Mouse (Mus musculus): ENCODE data around the gene Ncs1. TPM values are rescaled to one million over a fixed set of nuclear protein-coding genes. Genes with fewer than 3 reads are reported as not detected.

The Ncs1 gene
- polyA plus RNA-seq, 1 experiment from 2014 or later = 1.1 TPM

DNA sequence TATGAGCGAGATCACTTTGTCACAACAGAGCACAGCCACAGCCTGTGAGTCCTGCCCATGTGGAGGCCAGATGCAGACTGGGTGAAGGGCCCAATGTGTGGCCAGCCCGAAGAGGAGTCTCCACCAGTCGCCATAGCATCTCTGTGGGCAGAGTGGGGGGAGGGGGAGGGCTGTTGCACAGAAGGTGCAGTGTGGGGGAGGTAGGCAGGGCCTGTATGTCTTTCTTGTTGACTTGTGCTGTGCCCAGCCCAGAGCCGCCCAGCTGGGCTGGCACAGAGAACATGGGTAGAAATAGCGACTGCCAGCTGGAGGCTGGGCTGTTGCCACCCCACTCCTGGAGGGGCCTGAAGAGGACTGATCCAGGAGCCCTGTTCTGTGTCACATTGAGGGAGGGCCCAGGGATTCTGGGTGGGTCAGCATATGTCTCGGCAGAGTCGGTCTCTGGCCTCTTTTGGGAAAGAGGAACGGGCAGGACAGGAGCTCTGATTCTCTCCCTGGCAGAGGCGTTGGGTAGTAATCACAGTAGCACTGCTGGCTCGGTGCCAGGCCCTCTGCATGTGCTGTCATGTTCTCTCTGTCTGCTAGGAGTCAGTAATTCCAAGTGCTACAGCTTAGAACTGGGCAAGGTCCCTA is 18.2 kb downstream of the Ncs1 start:
- Histone ChIP-seq H3K27me3 (ENCODE audit: control insufficient read depth, insufficient read depth, low read depth, low read length) (no peaks in the 10 kb centered on the region), H3K4me2 (ENCODE audit: low read depth, low read length) (no peak overlapping the region), H3K9ac (ENCODE audit: low read depth, low read length) (no peak overlapping the region), H3K4me3 (ENCODE audit: low read depth, low read length) (no peak overlapping the region), H3K27ac (ENCODE audit: low read length) (no peak overlapping the region), H3K4me1 (ENCODE audit: control insufficient read depth, low read depth, low read length) (no peaks in the 10 kb centered on the region; the same call in 1 of the 2 replicates), H3K36me3 (ENCODE audit: control insufficient read depth, insufficient read depth) (no peaks in the 10 kb centered on the region), H3K9me3 (replicated peaks; ENCODE audit: control insufficient read depth, low read length) (no peaks in the 10 kb centered on the region)
- no peak for ATAC-seq (ENCODE audit: low read depth)
- 48% methylated on average over 10 of the region's 10 CpGs for WGBS (ENCODE audit: insufficient replicate concordance)

DNA sequence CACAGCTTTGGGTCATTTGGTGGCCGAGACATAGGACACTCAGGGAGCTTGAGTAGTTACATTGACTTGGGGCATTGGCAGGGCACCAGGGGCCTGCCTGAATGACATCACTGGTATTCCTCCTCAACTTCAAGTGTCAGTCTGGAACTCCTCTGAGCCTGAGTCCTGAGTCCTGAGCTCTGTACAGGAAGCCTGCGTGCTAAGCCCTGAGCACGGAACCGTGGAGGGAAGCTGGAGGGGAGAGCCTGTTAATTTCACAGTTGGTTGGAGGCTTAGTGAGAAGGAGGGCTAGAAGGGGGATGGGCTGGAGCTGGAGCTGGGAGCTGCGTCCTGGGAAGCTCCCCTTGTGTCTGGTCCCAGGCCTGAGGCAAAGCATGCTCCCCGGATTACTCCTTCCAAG is 21.8 kb downstream of the Ncs1 start:
- Histone ChIP-seq H3K4me1 (ENCODE audit: control insufficient read depth, low read depth, low read length) (no peaks in the 10 kb centered on the region), H3K4me3 (ENCODE audit: low read depth, low read length) (no peak overlapping the region), H3K27ac (ENCODE audit: low read length) (no peak overlapping the region), H3K9ac (ENCODE audit: low read depth, low read length) (no peak overlapping the region), H3K4me2 (ENCODE audit: low read depth, low read length) (no peak overlapping the region), H3K9me3 (replicated peaks; ENCODE audit: control insufficient read depth, low read length) (no peaks in the 10 kb centered on the region), H3K27me3 (ENCODE audit: control insufficient read depth, insufficient read depth, low read depth, low read length) (no peaks in the 10 kb centered on the region), H3K36me3 (ENCODE audit: control insufficient read depth, insufficient read depth) (no peaks in the 10 kb centered on the region)
- 62% methylated on average over 6 of the region's 6 CpGs for WGBS (ENCODE audit: insufficient replicate concordance)
- ATAC-seq (ENCODE audit: low read depth) = no peak

DNA sequence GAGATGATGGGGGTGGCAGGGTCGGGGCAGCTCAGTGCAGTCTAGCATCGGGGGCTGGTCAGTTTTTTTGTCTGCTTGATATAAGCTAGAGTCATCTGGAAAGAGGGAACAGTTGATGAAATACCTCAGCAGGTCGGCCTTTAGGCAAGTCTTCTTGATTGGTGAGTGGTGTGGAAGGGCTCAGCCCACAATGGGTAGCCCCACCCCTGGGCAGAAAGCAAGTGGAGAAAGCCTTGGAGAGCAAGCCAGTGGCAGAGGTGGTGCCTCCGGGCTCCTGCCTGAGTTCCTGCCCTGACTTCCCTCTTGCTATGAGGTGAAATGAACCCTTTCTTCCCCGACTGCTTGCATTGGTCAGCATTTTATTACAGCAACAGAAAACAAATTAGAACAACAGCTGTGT is 23.0 kb downstream of the Ncs1 start:
- ATAC-seq (ENCODE audit: low read depth) = no peak
- Histone ChIP-seq H3K36me3 (ENCODE audit: control insufficient read depth, insufficient read depth) (no peaks in the 10 kb centered on the region), H3K9ac (ENCODE audit: low read depth, low read length) (no peak overlapping the region), H3K4me2 (ENCODE audit: low read depth, low read length) (no peak overlapping the region), H3K27me3 (ENCODE audit: control insufficient read depth, insufficient read depth, low read depth, low read length) (no peaks in the 10 kb centered on the region), H3K27ac (ENCODE audit: low read length) (no peak overlapping the region), H3K4me1 (ENCODE audit: control insufficient read depth, low read depth, low read length) (no peaks in the 10 kb centered on the region), H3K9me3 (replicated peaks; ENCODE audit: control insufficient read depth, low read length) (no peaks in the 10 kb centered on the region), H3K4me3 (ENCODE audit: low read depth, low read length) (no peak overlapping the region)
- 32% methylated on average over 5 of the region's 5 CpGs for WGBS (ENCODE audit: insufficient replicate concordance)

DNA sequence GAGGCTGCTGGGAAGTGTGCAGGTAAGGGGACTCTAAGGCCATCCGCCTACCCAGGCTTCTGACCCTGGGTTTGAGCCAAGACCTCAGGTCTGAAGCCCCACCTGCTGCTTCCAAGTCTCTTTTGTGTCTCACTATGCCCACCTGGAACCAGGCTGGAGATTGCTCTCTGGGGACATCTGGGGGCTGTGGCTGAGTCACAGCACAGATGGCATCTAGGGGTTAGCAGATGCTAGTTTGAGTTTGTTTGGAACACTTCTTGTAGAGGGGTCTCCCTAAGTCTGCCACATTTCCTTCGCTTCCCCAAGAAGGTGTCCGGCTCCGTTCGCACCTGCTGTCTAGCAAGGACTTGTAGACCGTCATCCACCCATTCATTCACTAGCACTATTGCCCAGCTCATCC is 23.6 kb downstream of the Ncs1 start:
- Histone ChIP-seq H3K36me3 (ENCODE audit: control insufficient read depth, insufficient read depth) (no peaks in the 10 kb centered on the region), H3K9ac (ENCODE audit: low read depth, low read length) (no peak overlapping the region), H3K9me3 (replicated peaks; ENCODE audit: control insufficient read depth, low read length) (no peaks in the 10 kb centered on the region), H3K4me3 (ENCODE audit: low read depth, low read length) (no peak overlapping the region), H3K4me1 (ENCODE audit: control insufficient read depth, low read depth, low read length) (no peaks in the 10 kb centered on the region), H3K27ac (ENCODE audit: low read length) (no peak overlapping the region), H3K4me2 (ENCODE audit: low read depth, low read length) (no peak overlapping the region), H3K27me3 (ENCODE audit: control insufficient read depth, insufficient read depth, low read depth, low read length) (no peaks in the 10 kb centered on the region)
- no peak for ATAC-seq (ENCODE audit: low read depth)
- 75% methylated on average over 6 of the region's 6 CpGs for WGBS (ENCODE audit: insufficient replicate concordance)

DNA sequence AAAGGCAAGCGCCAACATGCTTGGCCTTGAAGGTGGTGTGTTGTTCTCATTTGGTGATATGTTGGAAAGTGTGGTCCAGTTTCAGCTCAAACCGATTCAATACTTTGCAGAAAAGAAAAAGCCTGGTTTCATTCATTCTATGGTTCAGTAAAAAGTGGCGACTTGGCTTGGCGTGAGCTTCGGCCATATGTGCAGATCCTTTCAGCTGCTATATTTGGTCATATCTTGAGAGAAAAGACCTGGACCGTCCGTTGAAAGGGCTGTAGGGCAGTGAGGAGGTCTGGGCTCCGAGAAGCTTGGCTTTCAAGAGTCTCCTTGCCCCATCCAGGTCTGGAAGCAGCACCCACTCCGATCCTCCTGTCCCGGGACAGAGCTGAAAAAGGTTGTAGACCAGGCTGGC is 24.2 kb downstream of the Ncs1 start:
- 77% methylated on average over 10 of the region's 10 CpGs for WGBS (ENCODE audit: insufficient replicate concordance)

DNA sequence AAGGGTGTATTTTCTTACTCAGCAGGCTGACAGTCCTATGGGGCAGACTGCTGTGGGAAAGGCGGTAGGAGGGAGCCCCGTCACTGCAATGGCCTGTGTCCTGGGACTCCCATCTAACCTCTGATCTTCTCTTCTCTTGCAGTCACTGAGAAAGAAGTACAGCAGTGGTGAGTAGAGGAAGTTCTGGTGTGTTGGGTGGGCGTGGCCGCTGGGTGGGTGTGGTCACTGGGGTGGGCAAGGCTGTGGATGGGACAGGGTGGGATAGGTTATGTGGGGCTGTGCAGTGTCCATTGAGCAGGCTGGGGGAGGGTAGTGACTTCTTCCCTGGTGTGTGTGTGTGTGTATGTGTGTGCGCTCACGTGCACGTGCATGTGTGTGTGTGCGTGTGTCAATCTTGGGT is 24.8 kb downstream of the Ncs1 start:
- no peak overlapping the region for H3K27ac ChIP-seq (ENCODE audit: low read length)
- no peak overlapping the region for H3K4me3 ChIP-seq (ENCODE audit: low read depth, low read length)
- H3K27me3 ChIP-seq (ENCODE audit: control insufficient read depth, insufficient read depth, low read depth, low read length) = no peaks in the 10 kb centered on the region
- no peaks in the 10 kb centered on the region for H3K36me3 ChIP-seq (ENCODE audit: control insufficient read depth, insufficient read depth)
- no peaks in the 10 kb centered on the region for H3K4me1 ChIP-seq (ENCODE audit: control insufficient read depth, low read depth, low read length)
- no peak overlapping the region for H3K9ac ChIP-seq (ENCODE audit: low read depth, low read length)
- H3K4me2 ChIP-seq (ENCODE audit: low read depth, low read length) = no peak overlapping the region
- no peaks in the 10 kb centered on the region for H3K9me3 ChIP-seq (replicated peaks; ENCODE audit: control insufficient read depth, low read length)
- 73% methylated on average over 8 of the region's 8 CpGs for WGBS (ENCODE audit: insufficient replicate concordance)
- no peak for ATAC-seq (ENCODE audit: low read depth)

More for the DNA sequence above, 24.2 kb downstream of the Ncs1 start:
- Histone ChIP-seq H3K27me3 (ENCODE audit: control insufficient read depth, insufficient read depth, low read depth, low read length) (no peaks in the 10 kb centered on the region), H3K9ac (ENCODE audit: low read depth, low read length) (no peak overlapping the region), H3K9me3 (replicated peaks; ENCODE audit: control insufficient read depth, low read length) (no peaks in the 10 kb centered on the region), H3K4me1 (ENCODE audit: control insufficient read depth, low read depth, low read length) (no peaks in the 10 kb centered on the region), H3K36me3 (ENCODE audit: control insufficient read depth, insufficient read depth) (no peaks in the 10 kb centered on the region), H3K27ac (ENCODE audit: low read length) (no peak overlapping the region), H3K4me3 (ENCODE audit: low read depth, low read length) (no peak overlapping the region), H3K4me2 (ENCODE audit: low read depth, low read length) (no peak overlapping the region)
- no peak for ATAC-seq (ENCODE audit: low read depth)

DNA sequence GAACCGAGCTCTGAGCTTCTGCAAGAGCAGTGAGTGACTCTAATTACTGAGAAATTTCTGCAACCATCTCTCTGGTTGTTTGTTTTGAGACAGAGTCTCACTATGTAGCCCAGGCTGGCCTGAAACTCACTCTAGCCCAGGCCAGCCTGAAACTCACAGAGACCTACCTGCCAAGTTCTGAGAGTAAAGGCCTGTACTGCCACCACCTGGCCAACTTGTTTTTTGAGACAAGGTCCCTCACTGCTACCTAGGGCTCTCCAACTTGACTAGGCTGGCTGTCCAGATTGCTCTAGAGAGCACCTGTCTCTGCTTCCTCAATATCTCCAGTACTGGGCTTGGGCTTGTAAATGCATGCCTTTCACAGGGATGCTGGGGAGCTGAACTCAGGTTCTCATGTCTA is 25.4 kb downstream of the Ncs1 start:
- Histone ChIP-seq H3K27me3 (ENCODE audit: control insufficient read depth, insufficient read depth, low read depth, low read length) (no peaks in the 10 kb centered on the region), H3K4me2 (ENCODE audit: low read depth, low read length) (no peak overlapping the region), H3K4me3 (ENCODE audit: low read depth, low read length) (no peak overlapping the region), H3K36me3 (ENCODE audit: control insufficient read depth, insufficient read depth) (no peaks in the 10 kb centered on the region), H3K9me3 (replicated peaks; ENCODE audit: control insufficient read depth, low read length) (no peaks in the 10 kb centered on the region), H3K9ac (ENCODE audit: low read depth, low read length) (no peak overlapping the region), H3K27ac (ENCODE audit: low read length) (no peak overlapping the region), H3K4me1 (ENCODE audit: control insufficient read depth, low read depth, low read length) (no peaks in the 10 kb centered on the region)
- ATAC-seq (ENCODE audit: low read depth) = no peak
- 63% methylated on average over 1 of the region's 1 CpGs for WGBS (ENCODE audit: insufficient replicate concordance)

DNA sequence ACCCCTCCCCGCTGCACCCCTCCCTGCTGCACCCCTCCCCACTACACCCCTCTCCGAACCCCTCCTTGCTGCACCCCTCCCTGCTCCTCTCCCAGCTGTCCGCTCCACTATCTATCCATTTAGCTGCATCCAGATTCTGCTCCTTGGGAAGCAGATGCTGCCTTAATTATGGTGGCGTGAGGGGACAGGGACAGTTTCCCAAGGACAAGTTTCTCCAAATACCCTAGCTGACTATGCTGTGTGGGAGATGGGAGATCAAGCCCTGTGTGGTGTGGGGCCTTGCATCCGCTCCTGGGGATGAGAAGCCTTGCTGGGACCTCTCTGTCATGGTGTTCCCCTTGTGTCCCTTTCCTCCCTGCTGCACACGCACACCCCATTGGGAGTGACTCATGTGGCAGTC is 29.4 kb downstream of the Ncs1 start:
- 65% methylated on average over 6 of the region's 6 CpGs for WGBS (ENCODE audit: insufficient replicate concordance)
- Histone ChIP-seq H3K27ac (ENCODE audit: low read length) (no peak overlapping the region), H3K9me3 (replicated peaks; ENCODE audit: control insufficient read depth, low read length) (no peaks in the 10 kb centered on the region), H3K4me3 (ENCODE audit: low read depth, low read length) (no peak overlapping the region), H3K4me2 (ENCODE audit: low read depth, low read length) (no peak overlapping the region), H3K9ac (ENCODE audit: low read depth, low read length) (no peak overlapping the region), H3K36me3 (ENCODE audit: control insufficient read depth, insufficient read depth) (no peaks in the 10 kb centered on the region), H3K4me1 (ENCODE audit: control insufficient read depth, low read depth, low read length) (no peaks in the 10 kb centered on the region), H3K27me3 (ENCODE audit: control insufficient read depth, insufficient read depth, low read depth, low read length) (no peaks in the 10 kb centered on the region)
- no peak for ATAC-seq (ENCODE audit: low read depth)

DNA sequence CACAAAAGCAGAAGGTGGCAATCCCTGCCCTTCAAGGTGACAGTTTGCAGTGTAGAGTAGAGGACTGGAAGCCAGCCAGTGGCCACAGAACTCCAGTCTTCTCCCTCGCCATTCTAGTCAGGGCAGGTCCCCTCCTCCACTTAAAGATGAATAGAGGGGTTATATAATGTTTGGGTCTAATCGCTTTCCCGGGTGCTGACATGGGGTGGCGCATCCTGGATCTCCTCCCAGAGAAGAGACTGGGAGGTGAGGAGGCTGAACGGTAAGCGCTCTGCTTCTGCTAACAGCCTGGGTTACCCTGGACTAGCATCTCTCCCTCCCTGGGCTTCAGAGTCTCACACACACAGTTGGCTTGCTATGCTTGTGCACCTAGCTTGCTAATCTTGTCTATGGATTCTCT is 32.2 kb downstream of the Ncs1 start:
- Histone ChIP-seq H3K27me3 (ENCODE audit: control insufficient read depth, insufficient read depth, low read depth, low read length) (no peaks in the 10 kb centered on the region), H3K4me1 (ENCODE audit: control insufficient read depth, low read depth, low read length) (no peaks in the 10 kb centered on the region), H3K4me2 (ENCODE audit: low read depth, low read length) (no peak overlapping the region), H3K9me3 (replicated peaks; ENCODE audit: control insufficient read depth, low read length) (no peaks in the 10 kb centered on the region), H3K27ac (ENCODE audit: low read length) (no peak overlapping the region), H3K36me3 (ENCODE audit: control insufficient read depth, insufficient read depth) (no peaks in the 10 kb centered on the region), H3K4me3 (ENCODE audit: low read depth, low read length) (no peak overlapping the region), H3K9ac (ENCODE audit: low read depth, low read length) (no peak overlapping the region)
- 68% methylated on average over 6 of the region's 6 CpGs for WGBS (ENCODE audit: insufficient replicate concordance)
- ATAC-seq (ENCODE audit: low read depth) = no peak
